Mouse (Mus musculus) heart, embryonic 13.5 days (tissue): ENCODE results near the gene 4932438H23Rik. TPM values are rescaled to one million over a fixed set of nuclear protein-coding genes. Genes with fewer than 3 reads are reported as not detected.

Experiments used
- ATAC-seq: fragments of 200-750 bp; cut with Nextera tagmentation; 2 replicates; pipeline ENCODE4 v1.8.0; 2017; ENCODE audit warnings: moderate TSS enrichment; ENCODE audit not compliant: insufficient number of reproducible peaks, low FRiP score, low TSS enrichment; ENCODE audit errors: extremely low read depth
- H3K27ac ChIP-seq: fragments of 300-500 bp; sonication (generic); replicated peaks from 2 replicates; pipeline ENCODE4 v1.5.1; 2015; ENCODE audit warnings: moderate library complexity, mild to moderate bottlenecking, inconsistent platforms
- H3K27me3 ChIP-seq: fragments of 300-500 bp; sonication (generic); replicated peaks from 2 replicates; pipeline ENCODE4 v1.6.1; 2015; ENCODE audit warnings: mild to moderate bottlenecking, inconsistent platforms
- H3K36me3 ChIP-seq: fragments of 300-500 bp; sonication (generic); 2 replicates; pipeline ENCODE4 v1.6.1; 2015; ENCODE audit warnings: mild to moderate bottlenecking, inconsistent platforms
- H3K4me1 ChIP-seq: fragments of 300-500 bp; sonication (generic); 2 replicates; pipeline ENCODE4 v1.6.1; 2015; ENCODE audit warnings: inconsistent platforms
- H3K4me2 ChIP-seq: fragments of 300-500 bp; sonication (generic); 2 replicates; pipeline ENCODE4 v1.6.1; 2015; ENCODE audit warnings: inconsistent platforms, mild to moderate bottlenecking, moderate library complexity
- H3K4me3 ChIP-seq: fragments of 300-500 bp; sonication (generic); 2 replicates; pipeline ENCODE4 v1.5.1; 2015; ENCODE audit warnings: moderate library complexity, mild to moderate bottlenecking, inconsistent platforms
- H3K9ac ChIP-seq: fragments of 300-500 bp; sonication (generic); 2 replicates; pipeline ENCODE4 v1.6.1; 2015; ENCODE audit warnings: inconsistent platforms, mild to moderate bottlenecking, moderate library complexity
- H3K9me3 ChIP-seq: fragments of 300-500 bp; sonication (generic); 2 replicates; pipeline ENCODE4 v1.6.1; 2016; ENCODE audit warnings: inconsistent platforms
- WGBS: fragments of 180-500 bp; shearing (Covaris S2); methylation state at CpG from one replicate; pipeline ENCODE4 v1.1.7; 2015; ENCODE audit warnings: mixed read lengths; 5-methylcytosine and 5-hydroxymethylcytosine counted together
- polyA plus RNA-seq: library from polyadenylated mRNA; unstranded; fragments of >200 nt; fragmentation: Nextera tagmentation; extraction: Ambion mirVana; gene quantifications from 2 replicates; pipeline ENCODE4 v1.2.1, GENCODE M21; 2015

The 4932438H23Rik gene
- polyA plus RNA-seq, 1 experiment from 2014 or later = not detected

GRCm38 (mm10) chr16:91124256-91124655 is 29.3 kb upstream of the 4932438H23Rik start:
- Histone ChIP-seq H3K27me3 (peaks cover 16% of the 10 kb centered on the region), H3K9ac (no peak overlapping the region), H3K9me3 (no peaks in the 10 kb centered on the region), H3K36me3 (no peaks in the 10 kb centered on the region), H3K4me3 (no peak overlapping the region), H3K27ac (no peak overlapping the region), H3K4me2 (no peak overlapping the region), H3K4me1 (no peaks in the 10 kb centered on the region)
- no peak for ATAC-seq
- WGBS = 66% methylated on average over 3 of the region's 3 CpGs

GRCm38 (mm10) chr16:91123821-91124220 is 28.9 kb upstream of the 4932438H23Rik start:
- H3K9ac ChIP-seq = no peak overlapping the region
- no peak overlapping the region for H3K27ac ChIP-seq
- no peaks in the 10 kb centered on the region for H3K4me1 ChIP-seq
- peaks cover 16% of the 10 kb centered on the region for H3K27me3 ChIP-seq
- no peak overlapping the region for H3K4me2 ChIP-seq
- no peaks in the 10 kb centered on the region for H3K9me3 ChIP-seq
- no peak overlapping the region for H3K4me3 ChIP-seq
- H3K36me3 ChIP-seq = no peaks in the 10 kb centered on the region
- 60% methylated on average over 1 of the region's 1 CpGs for WGBS
- ATAC-seq = no peak

GRCm38 (mm10) chr16:91119879-91120278 is 25.0 kb upstream of the 4932438H23Rik start:
- H3K36me3 ChIP-seq = no peaks in the 10 kb centered on the region
- no peak overlapping the region for H3K4me3 ChIP-seq
- WGBS = 79% methylated on average over 6 of the region's 6 CpGs
- no peak overlapping the region for H3K27ac ChIP-seq
- no peak overlapping the region for H3K9ac ChIP-seq
- no peaks in the 10 kb centered on the region for H3K9me3 ChIP-seq
- no peak for ATAC-seq
- peaks cover 4% of the 10 kb centered on the region; the same call in 1 of the 2 replicates for H3K27me3 ChIP-seq
- no peaks in the 10 kb centered on the region for H3K4me1 ChIP-seq
- H3K4me2 ChIP-seq = no peak overlapping the region

GRCm38 (mm10) chr16:91116696-91117095 is 21.8 kb upstream of the 4932438H23Rik start:
- Histone ChIP-seq H3K4me1 (no peaks in the 10 kb centered on the region), H3K4me2 (no peak overlapping the region), H3K9ac (no peak overlapping the region), H3K27ac (no peak overlapping the region), H3K27me3 (peaks cover 3% of the 10 kb centered on the region; the same call in 1 of the 2 replicates), H3K9me3 (no peaks in the 10 kb centered on the region), H3K4me3 (no peak overlapping the region), H3K36me3 (no peaks in the 10 kb centered on the region)
- WGBS = 54% methylated on average over 7 of the region's 7 CpGs
- ATAC-seq = no peak

GRCm38 (mm10) chr16:91116006-91116405 is 21.1 kb upstream of the 4932438H23Rik start:
- no peaks in the 10 kb centered on the region for H3K9me3 ChIP-seq
- no peaks in the 10 kb centered on the region for H3K4me1 ChIP-seq
- 74% methylated on average over 4 of the region's 4 CpGs for WGBS
- H3K27me3 ChIP-seq = peaks cover 6% of the 10 kb centered on the region
- ATAC-seq = no peak
- H3K9ac ChIP-seq = no peak overlapping the region
- H3K4me2 ChIP-seq = no peak overlapping the region
- H3K27ac ChIP-seq = no peak overlapping the region
- H3K36me3 ChIP-seq = no peaks in the 10 kb centered on the region
- no peak overlapping the region for H3K4me3 ChIP-seq

- Histone ChIP-seq H3K4me2 (no peak overlapping the region), H3K27ac (no peak overlapping the region), H3K4me3 (no peak overlapping the region), H3K4me1 (no peaks in the 10 kb centered on the region), H3K36me3 (no peaks in the 10 kb centered on the region), H3K9ac (no peak overlapping the region), H3K9me3 (no peaks in the 10 kb centered on the region), H3K27me3 (peaks cover 17% of the 10 kb centered on the region)
- WGBS = 49% methylated on average over 11 of the region's 11 CpGs
- no peak for ATAC-seq
Measured at GRCm38 (mm10) chr16:91110999-91111535, 16.1 kb upstream of the 4932438H23Rik start.

- H3K27me3 ChIP-seq = peaks cover 43% of the 10 kb centered on the region
- H3K4me2 ChIP-seq = no peak overlapping the region
- no peak overlapping the region for H3K4me3 ChIP-seq
- 83% methylated on average over 9 of the region's 11 CpGs for WGBS
- no peak overlapping the region for H3K27ac ChIP-seq
- H3K9ac ChIP-seq = no peak overlapping the region
- no peaks in the 10 kb centered on the region for H3K9me3 ChIP-seq
- no peak for ATAC-seq
- no peaks in the 10 kb centered on the region for H3K4me1 ChIP-seq
- H3K36me3 ChIP-seq = no peaks in the 10 kb centered on the region
Measured at GRCm38 (mm10) chr16:91107608-91108007, 12.7 kb upstream of the 4932438H23Rik start.

GRCm38 (mm10) chr16:91105481-91106051 is 10.6 kb upstream of the 4932438H23Rik start:
- peaks cover 35% of the 10 kb centered on the region for H3K27me3 ChIP-seq
- no peaks in the 10 kb centered on the region for H3K4me1 ChIP-seq
- no peak overlapping the region for H3K9ac ChIP-seq
- H3K27ac ChIP-seq = no peak overlapping the region
- no peak overlapping the region for H3K4me2 ChIP-seq
- WGBS = 28% methylated on average over 13 of the region's 13 CpGs
- no peak overlapping the region for H3K4me3 ChIP-seq
- no peaks in the 10 kb centered on the region for H3K9me3 ChIP-seq
- no peak for ATAC-seq
- no peaks in the 10 kb centered on the region for H3K36me3 ChIP-seq

GRCm38 (mm10) chr16:91104821-91105480 is 10.0 kb upstream of the 4932438H23Rik start:
- Histone ChIP-seq H3K9me3 (no peaks in the 10 kb centered on the region), H3K4me2 (no peak overlapping the region), H3K4me1 (no peaks in the 10 kb centered on the region), H3K27ac (no peak overlapping the region), H3K9ac (no peak overlapping the region), H3K4me3 (no peak overlapping the region), H3K27me3 (peaks cover 37% of the 10 kb centered on the region), H3K36me3 (no peaks in the 10 kb centered on the region)
- WGBS = 43% methylated on average over 10 of the region's 10 CpGs
- ATAC-seq = no peak

- no peaks in the 10 kb centered on the region for H3K36me3 ChIP-seq
- no peak overlapping the region for H3K9ac ChIP-seq
- no peak overlapping the region for H3K4me2 ChIP-seq
- ATAC-seq = no peak
- peaks cover 43% of the 10 kb centered on the region for H3K27me3 ChIP-seq
- H3K27ac ChIP-seq = no peak overlapping the region
- H3K9me3 ChIP-seq = no peaks in the 10 kb centered on the region
- 65% methylated on average over 14 of the region's 14 CpGs for WGBS
- H3K4me1 ChIP-seq = no peaks in the 10 kb centered on the region
- no peak overlapping the region for H3K4me3 ChIP-seq
Measured at GRCm38 (mm10) chr16:91103386-91103785, 8.5 kb upstream of the 4932438H23Rik start.

GRCm38 (mm10) chr16:91100484-91100883 is 5.6 kb upstream of the 4932438H23Rik start:
- no peaks in the 10 kb centered on the region for H3K4me1 ChIP-seq
- no peak overlapping the region for H3K4me2 ChIP-seq
- H3K27me3 ChIP-seq = peaks cover 27% of the 10 kb centered on the region
- no peak for ATAC-seq
- no peaks in the 10 kb centered on the region for H3K36me3 ChIP-seq
- no peaks in the 10 kb centered on the region for H3K9me3 ChIP-seq
- H3K27ac ChIP-seq = no peak overlapping the region
- 48% methylated on average over 2 of the region's 2 CpGs for WGBS
- H3K4me3 ChIP-seq = no peak overlapping the region
- H3K9ac ChIP-seq = no peak overlapping the region
